Mouse (Mus musculus) kidney, postnatal 36 days (tissue): Measurements from ENCODE around the gene Abhd16a.

ENCODE experiments used
- DNase-seq, 2 experiments: peaks; one replicate each; pipeline ENCODE4 v3.0.0; 2021 to 2022; ENCODE audit warnings: mixed read lengths in 2 of 2

Abhd16a gene

GRCm38 (mm10) chr17:35060071-35060470, 29.0 kb upstream of the Abhd16a start:
- DNase-seq = no peak

GRCm38 (mm10) chr17:35060737-35061297, 28.2 kb upstream of the Abhd16a start:
- DNase-seq = peak in 1 of 2 experiments; percentile 58

GRCm38 (mm10) chr17:35061299-35061698, 27.8 kb upstream of the Abhd16a start:
- DNase-seq = no peak

- DNase-seq = no peak
These were observed 25.6 kb upstream of the Abhd16a start for GRCm38 (mm10) chr17:35063466-35063865.

GRCm38 (mm10) chr17:35064378-35064877, 24.6 kb upstream of the Abhd16a start:
- DNase-seq = no peak

GRCm38 (mm10) chr17:35064951-35065947, 23.8 kb upstream of the Abhd16a start, which contains the start of gene Ly6g6c:
Gene Ly6g6c, plus strand, starts transcription at chr17:35065388.
- peak; percentile 79 to 85 for DNase-seq

GRCm38 (mm10) chr17:35066084-35066483, 23.0 kb upstream of the Abhd16a start, which contains the start of gene Mpig6b:
Gene Mpig6b, minus strand, starts transcription at chr17:35066184.
- no peak for DNase-seq

GRCm38 (mm10) chr17:35068213-35068914, 20.7 kb upstream of the Abhd16a start:
- DNase-seq = no peak

- no peak for DNase-seq
These were observed 18.4 kb upstream of the Abhd16a start for GRCm38 (mm10) chr17:35070556-35071229.

- no peak for DNase-seq
These were observed 17.6 kb upstream of the Abhd16a start for GRCm38 (mm10) chr17:35071454-35071853.

GRCm38 (mm10) chr17:35074097-35074496, 15.0 kb upstream of the Abhd16a start:
- DNase-seq = no peak

GRCm38 (mm10) chr17:35076507-35077176, 12.4 kb upstream of the Abhd16a start, which contains the start of gene Ly6g6e:
Gene Ly6g6e, plus strand, starts transcription at chr17:35076902.
- no peak for DNase-seq

- no peak for DNase-seq
These were observed 11.8 kb upstream of the Abhd16a start for GRCm38 (mm10) chr17:35077285-35077684.

- DNase-seq = peak; percentile 77 to 81
These were observed 11.3 kb upstream of the Abhd16a start, which contains the start of gene Ly6g6d for GRCm38 (mm10) chr17:35077786-35078233. Gene Ly6g6d, minus strand, starts transcription at chr17:35078065.

GRCm38 (mm10) chr17:35079778-35080177, 9.3 kb upstream of the Abhd16a start:
- no peak for DNase-seq

- DNase-seq = no peak
These were observed 8.8 kb upstream of the Abhd16a start for GRCm38 (mm10) chr17:35080248-35080647.

GRCm38 (mm10) chr17:35080710-35081109, 8.4 kb upstream of the Abhd16a start:
- DNase-seq = no peak

- no peak for DNase-seq
These were observed 6.1 kb upstream of the Abhd16a start for GRCm38 (mm10) chr17:35082841-35083576.

- no peak for DNase-seq
These were observed 5.0 kb upstream of the Abhd16a start for GRCm38 (mm10) chr17:35083929-35084497.

- no peak for DNase-seq
These were observed 3.7 kb upstream of the Abhd16a start, which contains the start of gene Ly6g6f for GRCm38 (mm10) chr17:35085208-35085865. Gene Ly6g6f, minus strand, starts transcription at chr17:35085610.
